Mouse (Mus musculus): ENCODE results near the gene Atrnl1.

- TF ChIP-seq CTCF (IDR thresholded peaks at IDR 0.05; ENCODE audit: insufficient read depth, low read depth, low read length) = no peak
- no peak for TF ChIP-seq POLR2A (IDR thresholded peaks at IDR 0.05; ENCODE audit: insufficient read depth, low read depth, low read length)
Observed at GRCm38 (mm10) chr19:57808363-57808762, 197.5 kb downstream of the Atrnl1 start.
